Mouse (Mus musculus) lung, adult 2 months (tissue): ENCODE measurements around the gene Tmem212.

Experiments used
- CTCF ChIP-seq: fragments of 200-500 bp; IDR thresholded peaks from 2 replicates; pipeline ENCODE4 v1.5.1; 2011; ENCODE audit warnings: mild to moderate bottlenecking, low read length, control low read depth; ENCODE audit not compliant: insufficient read depth
- POLR2A ChIP-seq: fragments of 200-500 bp; IDR thresholded peaks from 2 replicates; pipeline ENCODE4 v1.6.1; 2011; ENCODE audit warnings: low read depth, mild to moderate bottlenecking, control low read depth, low read length, borderline replicate concordance; ENCODE audit errors: extremely low read depth

GRCm38 (mm10) chr3:27906647-27907209, 10.6 kb upstream of the Tmem212 start:
- no peak for TF ChIP-seq POLR2A
- no peak for TF ChIP-seq CTCF
